Mouse (Mus musculus) adipocyte (in vitro differentiated cells): Measurements from ENCODE around the gene Myrfl.

Experiments
- DNase-seq: peaks from one replicate; pipeline ENCODE4 v3.0.0-alpha.2; 2016; ENCODE audit warnings: low spot score

The Myrfl gene

GRCm38 (mm10) chr10:116827306-116827705, 69.4 kb downstream of the Myrfl start:
- DNase-seq: no peak

GRCm38 (mm10) chr10:116815311-116816060, 81.2 kb downstream of the Myrfl start:
- no peak for DNase-seq

- DNase-seq: no peak
Measured at GRCm38 (mm10) chr10:116813150-116813549, 83.6 kb downstream of the Myrfl start.

GRCm38 (mm10) chr10:116810738-116811137, 86.0 kb downstream of the Myrfl start:
- DNase-seq: no peak

GRCm38 (mm10) chr10:116809383-116809782, 87.3 kb downstream of the Myrfl start:
- DNase-seq: no peak

GRCm38 (mm10) chr10:116808556-116809353, 88.0 kb downstream of the Myrfl start:
- no peak for DNase-seq

GRCm38 (mm10) chr10:116802178-116802794, 94.4 kb downstream of the Myrfl start:
- no peak for DNase-seq

GRCm38 (mm10) chr10:116801281-116801680, 95.4 kb downstream of the Myrfl start:
- no peak for DNase-seq

- DNase-seq: no peak
Measured at GRCm38 (mm10) chr10:116796066-116796465, 100.7 kb downstream of the Myrfl start.

GRCm38 (mm10) chr10:116789096-116789495, 107.6 kb downstream of the Myrfl start:
- DNase-seq: no peak

GRCm38 (mm10) chr10:116788431-116788830, 108.3 kb downstream of the Myrfl start:
- no peak for DNase-seq

GRCm38 (mm10) chr10:116784098-116784497, 112.6 kb downstream of the Myrfl start:
- peak; percentile 3 for DNase-seq

GRCm38 (mm10) chr10:116783020-116783419, 113.7 kb downstream of the Myrfl start:
- DNase-seq: no peak

- no peak for DNase-seq
Measured at GRCm38 (mm10) chr10:116777947-116778346, 118.8 kb downstream of the Myrfl start.

- no peak for DNase-seq
Measured at GRCm38 (mm10) chr10:116776846-116777245, 119.9 kb downstream of the Myrfl start.

GRCm38 (mm10) chr10:116773846-116774750, 122.6 kb downstream of the Myrfl start:
- DNase-seq: peak; percentile 12

GRCm38 (mm10) chr10:116771215-116771935, 125.3 kb downstream of the Myrfl start:
- DNase-seq: no peak

GRCm38 (mm10) chr10:116768642-116769041, 128.1 kb downstream of the Myrfl start:
- DNase-seq: no peak

GRCm38 (mm10) chr10:116766525-116766924, 130.2 kb downstream of the Myrfl start:
- DNase-seq: no peak

GRCm38 (mm10) chr10:116761476-116762068, 135.1 kb downstream of the Myrfl start:
- no peak for DNase-seq

- no peak for DNase-seq
Measured at GRCm38 (mm10) chr10:116760561-116760960, 136.2 kb downstream of the Myrfl start.
